ENCODE assay signal across 9 mouse cellular contexts in genomic region chr7:16988405-16988804, GRCm38 (mm10). TPM values are rescaled to one million over a fixed set of nuclear protein-coding genes. Genes with fewer than 3 reads are reported as not detected.
DNase-seq lines count a peak whose midpoint lies in the region; ATAC-seq lines count a peak whose summit lies in the region.
"Had no signal": no experiment of that assay in that cellular context is flagged by ENCODE, and none has a peak within 500 bp of the region (broad histone marks: within the 10 kb centered on the region; RNA-seq: fewer than 3 reads in every experiment).

No protein-coding gene starts in this region.

- no peaks in the 10 kb centered on the region for H3K36me3 ChIP-seq in lung, embryonic 16.5 days (ENCODE audit: control insufficient read depth, insufficient read depth, low read length)

- no peaks in the 10 kb centered on the region for H3K27me3 ChIP-seq in lung, embryonic 16.5 days (ENCODE audit: control insufficient read depth, insufficient read depth, low read depth, low read length)

- peak; percentile 32 for ATAC-seq in lung, embryonic 16.5 days (ENCODE audit: low read depth)

- no peak overlapping the region for H3K4me3 ChIP-seq in lung, embryonic 16.5 days (ENCODE audit: low read length)

- peak; percentile 76 for DNase-seq in adrenal gland, postnatal 10 days
- DNase-seq in adrenal gland, adult 8-10 months = no peak
- DNase-seq in adrenal gland, postnatal 14 days = peak; percentile 64
- peak; percentile 73 to 81 for DNase-seq in heart, postnatal 10 days
- no peak for DNase-seq in natural killer cell, adult 2 months (ENCODE audit: low spot score in 2 of 2)
- DNase-seq in layer of hippocampus, adult 8-10 months (ENCODE audit: low spot score in 2 of 2) = no peak
- no peak for DNase-seq in spleen, postnatal 4 days (ENCODE audit: low spot score in 2 of 2)

- intact Hi-C loops in heart, postnatal 10 days (cut with DNase I) = no loop called here

- H3K4me1 ChIP-seq in lung, embryonic 16.5 days (replicated peaks; ENCODE audit: control insufficient read depth, insufficient read depth, low read length) = peaks cover 25% of the 10 kb centered on the region

- H3K4me2 ChIP-seq in lung, embryonic 16.5 days (ENCODE audit: low read depth, low read length) = no peak overlapping the region

- H3K9me3 ChIP-seq in lung, embryonic 16.5 days (ENCODE audit: control insufficient read depth, low read length) = no peaks in the 10 kb centered on the region

- 37% methylated on average over 3 of the region's 3 CpGs for WGBS in lung, embryonic 16.5 days

- H3K9ac ChIP-seq in lung, embryonic 16.5 days (ENCODE audit: low read length) = no peak overlapping the region

- H3K27ac ChIP-seq in lung, embryonic 16.5 days (ENCODE audit: low read length) = peak overlapping the region; percentile 15; the same call in 1 of the 2 replicates

RNA-seq across cellular contexts. Expression of gene Ccdc8, which starts 4.1 kb away (rescaled TPM):
- total RNA-seq in adrenal gland, postnatal 10 days (2021) = 10 to 100 TPM; 16.2 to 21.2 TPM
- 10 to 100 TPM; 22.0 to 47.8 (median 30.0) TPM for total RNA-seq in adrenal gland, adult 8-10 months (2022)
- total RNA-seq in adrenal gland, postnatal 14 days (2021) = 18.4 and 20.9 TPM in 2 replicates
- 10 to 100 TPM; 15.6 to 18.0 TPM for total RNA-seq in heart, postnatal 10 days (2021)
- 41.7 and 43.8 TPM in 2 replicates for polyA plus RNA-seq in lung, embryonic 16.5 days (2015; fragmentation: Nextera tagmentation; extraction: Ambion mirVana)
- 1 to 10 TPM; 2.0 to 2.6 (median 2.3) TPM for total RNA-seq in layer of hippocampus, adult 8-10 months (2022)

RNA-seq across cellular contexts. Expression of gene Gm42372, which starts 5.5 kb away (rescaled TPM):
- total RNA-seq in adrenal gland, postnatal 10 days (2021) = 1 to 10 TPM; 1.3 to 1.8 TPM
- 1 to 10 TPM; 2.3 to 3.1 (median 2.7) TPM for total RNA-seq in adrenal gland, adult 8-10 months (2022)
- 1.3 and 1.6 TPM in 2 replicates for total RNA-seq in adrenal gland, postnatal 14 days (2021)
- under 1 TPM in 1 of 2 experiments, not detected in 1; 0.10 TPM for total RNA-seq in heart, postnatal 10 days (2021)
- 0.15 and 0.29 TPM in 2 replicates for polyA plus RNA-seq in lung, embryonic 16.5 days (2015; fragmentation: Nextera tagmentation; extraction: Ambion mirVana)
- 10 to 100 TPM; 47.3 to 63.6 (median 51.9) TPM for total RNA-seq in layer of hippocampus, adult 8-10 months (2022)
- total RNA-seq: liver, adult 2 months had no signal
- polyA plus RNA-seq: liver, adult 2 months had no signal

RNA-seq across cellular contexts. Expression of gene Pnmal1, which starts 28.9 kb away (rescaled TPM):
- 1 to 10 TPM; 4.5 to 5.1 TPM for total RNA-seq in adrenal gland, postnatal 10 days (2021)
- 1 to 10 TPM; 6.4 to 9.3 (median 7.3) TPM for total RNA-seq in adrenal gland, adult 8-10 months (2022)
- total RNA-seq in adrenal gland, postnatal 14 days (2021) = 4.6 and 5.6 TPM in 2 replicates
- total RNA-seq in heart, postnatal 10 days (2021) = not detected
- 0.20 and 0.49 TPM in 2 replicates for polyA plus RNA-seq in lung, embryonic 16.5 days (2015; fragmentation: Nextera tagmentation; extraction: Ambion mirVana)
- 100 to 1,000 TPM in 2 of 4 experiments, 10 to 100 TPM in 2; 93.0 to 128 (median 106) TPM for total RNA-seq in layer of hippocampus, adult 8-10 months (2022)
- total RNA-seq: liver, adult 2 months had no signal
- polyA plus RNA-seq: liver, adult 2 months had no signal

RNA-seq across cellular contexts. Expression of gene Ppp5c, which starts 39.3 kb away (rescaled TPM):
- total RNA-seq in adrenal gland, postnatal 10 days (2021) = 10 to 100 TPM; 81.5 to 90.1 TPM
- 10 to 100 TPM; 74.7 to 96.9 (median 91.3) TPM for total RNA-seq in adrenal gland, adult 8-10 months (2022)
- total RNA-seq in adrenal gland, postnatal 14 days (2021) = 90.9 and 93.2 TPM in 2 replicates
- total RNA-seq in heart, postnatal 10 days (2021) = 100 to 1,000 TPM; 104 to 105 TPM
- 104 and 105 TPM in 2 replicates for polyA plus RNA-seq in lung, embryonic 16.5 days (2015; fragmentation: Nextera tagmentation; extraction: Ambion mirVana)
- total RNA-seq in layer of hippocampus, adult 8-10 months (2022) = 100 to 1,000 TPM; 147 to 166 (median 151) TPM

RNA-seq across cellular contexts. Expression of gene Pnmal2, which starts 43.9 kb away (rescaled TPM):
- total RNA-seq in adrenal gland, postnatal 10 days (2021) = 10 to 100 TPM; 18.3 to 23.9 TPM
- total RNA-seq in adrenal gland, adult 8-10 months (2022) = 10 to 100 TPM; 35.2 to 71.0 (median 48.2) TPM
- 24.6 and 27.2 TPM in 2 replicates for total RNA-seq in adrenal gland, postnatal 14 days (2021)
- 1 to 10 TPM; 5.0 to 5.2 TPM for total RNA-seq in heart, postnatal 10 days (2021)
- 5.1 and 5.5 TPM in 2 replicates for polyA plus RNA-seq in lung, embryonic 16.5 days (2015; fragmentation: Nextera tagmentation; extraction: Ambion mirVana)
- 100 to 1,000 TPM; 311 to 360 (median 338) TPM for total RNA-seq in layer of hippocampus, adult 8-10 months (2022)

Comparison
In these comparisons a context has a peak if more than half of its experiments do, and no peak if none do; other contexts are left out.
1. DNase-seq: peak in adrenal gland, postnatal 10 days (single experiment), adrenal gland, postnatal 14 days (single experiment) and heart, postnatal 10 days (2 of 2); none in adrenal gland, adult 8-10 months (single experiment), natural killer cell, adult 2 months (0 of 2), layer of hippocampus, adult 8-10 months (0 of 2) and spleen, postnatal 4 days (0 of 2).
2. RNA of gene Gm42372, which starts 5.5 kb away (total RNA-seq): 47.3 to 63.6 TPM in layer of hippocampus, adult 8-10 months; 2.3 to 3.1 TPM in adrenal gland, adult 8-10 months, 1.3 to 1.8 TPM in adrenal gland, postnatal 10 days, 1.3 to 1.6 TPM in adrenal gland, postnatal 14 days and 0.10 TPM in heart, postnatal 10 days; every median in the first group is over 10 times any median in the second.
3. RNA of gene Pnmal1, which starts 28.9 kb away (total RNA-seq): 93.0 to 128 TPM in layer of hippocampus, adult 8-10 months; 6.4 to 9.3 TPM in adrenal gland, adult 8-10 months, 4.5 to 5.1 TPM in adrenal gland, postnatal 10 days, 4.6 to 5.6 TPM in adrenal gland, postnatal 14 days and not detected in heart, postnatal 10 days; every median in the first group is over 4 times any median in the second.